Mouse (Mus musculus) myocyte (in vitro differentiated cells): ENCODE results near the gene D930048N14Rik.

ENCODE experiments used
- E2F4 ChIP-seq: IDR thresholded peaks from one replicate; pipeline ENCODE4 v1.6.1; 2011; ENCODE audit warnings: mild to moderate bottlenecking, control low read depth, moderate library complexity; ENCODE audit not compliant: insufficient read depth
- MAX ChIP-seq: IDR thresholded peaks from one replicate; pipeline ENCODE4 v1.6.1; 2011; ENCODE audit warnings: low read depth, mild to moderate bottlenecking, control low read depth
- MYOG ChIP-seq, 3 experiments: IDR thresholded peaks; one replicate each; pipeline ENCODE4 v1.6.1; 2011; ENCODE audit warnings: control low read depth in 2 of 3, low read depth in 2 of 3, mild to moderate bottlenecking in 2 of 3; ENCODE audit not compliant: insufficient read length in 2 of 3, control insufficient read depth in 1 of 3, insufficient read depth in 1 of 3
- POLR2A ChIP-seq: IDR thresholded peaks from one replicate; pipeline ENCODE4 v1.6.1; 2011; ENCODE audit warnings: low read depth, mild to moderate bottlenecking, control low read depth, moderate library complexity; ENCODE audit not compliant: insufficient read length
- POLR2AphosphoS2 ChIP-seq: IDR thresholded peaks from one replicate; pipeline ENCODE4 v1.6.1; 2011; ENCODE audit warnings: low read depth, control low read depth; ENCODE audit not compliant: insufficient read length
- REST ChIP-seq: IDR thresholded peaks from one replicate; pipeline ENCODE4 v1.6.1; 2011; ENCODE audit warnings: mild to moderate bottlenecking, control low read depth, moderate library complexity; ENCODE audit not compliant: insufficient read depth, insufficient read length
- SRF ChIP-seq: IDR thresholded peaks from one replicate; pipeline ENCODE4 v1.6.1; 2011; ENCODE audit warnings: low read depth; ENCODE audit not compliant: control insufficient read depth, insufficient read length
- TCF12 ChIP-seq: IDR thresholded peaks from one replicate; pipeline ENCODE4 v1.6.1; 2011; ENCODE audit warnings: mild to moderate bottlenecking, control low read depth; ENCODE audit not compliant: poor library complexity, insufficient read depth, severe bottlenecking
- TCF3 ChIP-seq: IDR thresholded peaks from one replicate; pipeline ENCODE4 v1.6.1; 2011; ENCODE audit warnings: low read depth, control low read depth; ENCODE audit not compliant: insufficient read length
- USF1 ChIP-seq: IDR thresholded peaks from one replicate; pipeline ENCODE4 v1.6.1; 2011; ENCODE audit warnings: low read depth, mild to moderate bottlenecking, control low read depth, moderate library complexity

GRCm38 (mm10) chr11:51688330-51689328 is 37.9 kb downstream of the D930048N14Rik start, which contains the start of gene 0610009B22Rik:
- TF ChIP-seq E2F4, result peak; percentile 43
- TF ChIP-seq USF1, result no peak
- TF ChIP-seq POLR2A, result peak; percentile 95
- no peak for TF ChIP-seq TCF12
- TF ChIP-seq TCF3, result no peak
- TF ChIP-seq REST, result no peak
- peak in 1 of 3 experiments; percentile 12 for TF ChIP-seq MYOG (IDR thresholded peaks at IDR 0.05; ENCODE audit: control insufficient read depth in 1 of 3, insufficient read depth in 1 of 3, insufficient read length in 2 of 3, low read depth in 2 of 3)
- TF ChIP-seq MAX, result no peak
- TF ChIP-seq SRF, result peak; percentile 68
- peak; percentile 99 for TF ChIP-seq POLR2AphosphoS2
